Mouse (Mus musculus) small intestine, adult 2 months (tissue): Measurements from ENCODE around the gene Mycn. TPM values are rescaled to one million over a fixed set of nuclear protein-coding genes. Genes with fewer than 3 reads are reported as not detected.

Experiments used
- H3K27ac ChIP-seq: fragments of 200-500 bp; 2 replicates; pipeline ENCODE4 v1.5.1; 2012; ENCODE audit warnings: low read depth, low read length, control low read depth, inconsistent platforms; ENCODE audit not compliant: insufficient read depth
- H3K27me3 ChIP-seq: fragments of 200-500 bp; 2 replicates; pipeline ENCODE4 v1.6.1; 2012; ENCODE audit warnings: mild to moderate bottlenecking, moderate library complexity, low read length, inconsistent platforms; ENCODE audit not compliant: control insufficient read depth, insufficient read depth
- H3K36me3 ChIP-seq: fragments of 200-500 bp; 2 replicates; pipeline ENCODE4 v1.6.1; 2012; ENCODE audit warnings: mild to moderate bottlenecking, low read length, control low read depth, inconsistent platforms; ENCODE audit not compliant: control insufficient read depth, insufficient read depth
- H3K4me1 ChIP-seq: fragments of 200-500 bp; 2 replicates; pipeline ENCODE4 v1.6.1; 2012; ENCODE audit warnings: low read length, inconsistent platforms, mixed read lengths; ENCODE audit not compliant: control insufficient read depth, insufficient read depth, insufficient read length
- H3K4me3 ChIP-seq: fragments of 200-500 bp; 2 replicates; pipeline ENCODE4 v1.5.1; 2012; ENCODE audit warnings: low read depth, mild to moderate bottlenecking, control low read depth, inconsistent platforms, low read length, moderate library complexity
- CTCF ChIP-seq: fragments of 200-500 bp; IDR thresholded peaks from 2 replicates; pipeline ENCODE4 v1.5.1; 2012; ENCODE audit warnings: low read depth, mild to moderate bottlenecking, control low read depth, inconsistent platforms, low read length, moderate library complexity, mixed read lengths; ENCODE audit not compliant: insufficient replicate concordance, insufficient read length; ENCODE audit errors: extremely low read depth
- POLR2A ChIP-seq: fragments of 200-500 bp; IDR thresholded peaks from 2 replicates; pipeline ENCODE4 v1.6.1; 2012; ENCODE audit warnings: low read depth, mild to moderate bottlenecking, control low read depth, inconsistent platforms, low read length, moderate library complexity
- WGBS: fragments of 180-500 bp; shearing (Covaris S2); methylation state at CpG from one replicate; pipeline ENCODE4 v1.1.7; 2018; 5-methylcytosine and 5-hydroxymethylcytosine counted together
- polyA plus RNA-seq: library from polyadenylated mRNA; depleted of rRNA; stranded (reverse); fragments of >200 nt; gene quantifications from 2 replicates; pipeline ENCODE4 v1.2.3, GENCODE M21; 2012

Gene Mycn
- polyA plus RNA-seq, 1 experiment, result 2.1 TPM

GRCm38 (mm10) chr12:12924446-12924845 is 17.3 kb downstream of the Mycn start:
- Histone ChIP-seq H3K27ac (no peak overlapping the region), H3K27me3 (no peaks in the 10 kb centered on the region), H3K4me3 (no peak overlapping the region), H3K36me3 (no peaks in the 10 kb centered on the region), H3K4me1 (peaks cover 5% of the 10 kb centered on the region; the same call in 1 of the 2 replicates)
- 84% methylated on average over 3 of the region's 3 CpGs for WGBS
- no peak for TF ChIP-seq CTCF
- no peak for TF ChIP-seq POLR2A

GRCm38 (mm10) chr12:12920166-12921157 is 21.3 kb downstream of the Mycn start:
- Histone ChIP-seq H3K27me3 (no peaks in the 10 kb centered on the region), H3K4me3 (no peak overlapping the region), H3K27ac (no peak overlapping the region), H3K36me3 (no peaks in the 10 kb centered on the region), H3K4me1 (no peaks in the 10 kb centered on the region)
- WGBS, result 41% methylated on average over 12 of the region's 12 CpGs
- TF ChIP-seq CTCF (no peak), POLR2A (no peak)

GRCm38 (mm10) chr12:12916298-12916697 is 25.4 kb downstream of the Mycn start:
- Histone ChIP-seq H3K4me1 (no peaks in the 10 kb centered on the region), H3K36me3 (no peaks in the 10 kb centered on the region), H3K4me3 (no peak overlapping the region), H3K27me3 (no peaks in the 10 kb centered on the region), H3K27ac (no peak overlapping the region)
- no peak for TF ChIP-seq POLR2A
- TF ChIP-seq CTCF, result no peak
- WGBS, result 56% methylated on average over 9 of the region's 9 CpGs

- Histone ChIP-seq H3K36me3 (no peaks in the 10 kb centered on the region), H3K4me3 (no peak overlapping the region), H3K27ac (no peak overlapping the region), H3K4me1 (no peaks in the 10 kb centered on the region), H3K27me3 (no peaks in the 10 kb centered on the region; the same call in 1 of the 2 replicates)
- WGBS, result 59% methylated on average over 11 of the region's 11 CpGs
- TF ChIP-seq CTCF, result no peak
- TF ChIP-seq POLR2A, result no peak
These were observed 31.2 kb downstream of the Mycn start for GRCm38 (mm10) chr12:12910356-12910979.

- H3K4me3 ChIP-seq, result no peak overlapping the region
- WGBS, result 76% methylated on average over 16 of the region's 16 CpGs
- H3K36me3 ChIP-seq, result no peaks in the 10 kb centered on the region
- H3K4me1 ChIP-seq, result no peaks in the 10 kb centered on the region
- H3K27ac ChIP-seq, result no peak overlapping the region
- no peaks in the 10 kb centered on the region; the same call in none of the 2 replicates for H3K27me3 ChIP-seq
- TF ChIP-seq POLR2A (no peak), CTCF (no peak)
These were observed 32.0 kb downstream of the Mycn start for GRCm38 (mm10) chr12:12909631-12910277.

- TF ChIP-seq POLR2A (no peak), CTCF (no peak)
- 70% methylated on average over 6 of the region's 6 CpGs for WGBS
- no peak overlapping the region for H3K4me3 ChIP-seq
- H3K36me3 ChIP-seq, result no peaks in the 10 kb centered on the region
- H3K4me1 ChIP-seq, result no peaks in the 10 kb centered on the region
- no peak overlapping the region for H3K27ac ChIP-seq
- no peaks in the 10 kb centered on the region; the same call in none of the 2 replicates for H3K27me3 ChIP-seq
These were observed 34.9 kb downstream of the Mycn start for GRCm38 (mm10) chr12:12906771-12907170.
